Mouse (Mus musculus) limb, embryonic 12.5 days (tissue): ENCODE results near the gene Washc2. TPM values are rescaled to one million over a fixed set of nuclear protein-coding genes. Genes with fewer than 3 reads are reported as not detected.
A peak's percentile ranks its signal among the peaks of the same experiment; 100 is the strongest.

Source experiments
- ATAC-seq: fragments of 200-750 bp; cut with Nextera tagmentation; 2 replicates; pipeline ENCODE4 v1.8.0; 2017; ENCODE audit warnings: low read depth, moderate TSS enrichment; ENCODE audit not compliant: insufficient number of reproducible peaks, insufficient read depth, low FRiP score, low TSS enrichment
- H3K27ac ChIP-seq: fragments of 300-500 bp; sonication (generic); 2 replicates; pipeline ENCODE4 v1.5.1; 2016; ENCODE audit warnings: mild to moderate bottlenecking, moderate library complexity
- H3K27me3 ChIP-seq: fragments of 300-500 bp; sonication (generic); 2 replicates; pipeline ENCODE4 v1.6.1; 2016; ENCODE audit warnings: mild to moderate bottlenecking, moderate library complexity
- H3K36me3 ChIP-seq: fragments of 300-500 bp; sonication (generic); 2 replicates; pipeline ENCODE4 v1.6.1; 2016; ENCODE audit warnings: mild to moderate bottlenecking, moderate library complexity
- H3K4me1 ChIP-seq: fragments of 300-500 bp; sonication (generic); replicated peaks from 2 replicates; pipeline ENCODE4 v1.6.1; 2016
- H3K4me2 ChIP-seq: fragments of 300-500 bp; sonication (generic); 2 replicates; pipeline ENCODE4 v1.6.1; 2016; ENCODE audit warnings: mild to moderate bottlenecking, moderate library complexity
- H3K4me3 ChIP-seq: fragments of 300-500 bp; sonication (generic); replicated peaks from 2 replicates; pipeline ENCODE4 v1.5.1; 2016; ENCODE audit warnings: mild to moderate bottlenecking
- H3K9ac ChIP-seq: fragments of 300-500 bp; sonication (generic); replicated peaks from 2 replicates; pipeline ENCODE4 v1.6.1; 2016; ENCODE audit warnings: mild to moderate bottlenecking, moderate library complexity
- H3K9me3 ChIP-seq: fragments of 300-500 bp; sonication (generic); 2 replicates; pipeline ENCODE4 v1.6.1; 2016; ENCODE audit warnings: mild to moderate bottlenecking, moderate library complexity
- WGBS: fragments of 180-500 bp; shearing (Covaris S2); methylation state at CpG from one replicate; pipeline ENCODE4 v1.1.7; 2016; 5-methylcytosine and 5-hydroxymethylcytosine counted together
- polyA plus RNA-seq: library from polyadenylated mRNA; unstranded; fragments of >200 nt; fragmentation: Nextera tagmentation; extraction: Ambion mirVana; gene quantifications from 2 replicates; pipeline ENCODE4 v1.2.1, GENCODE M21; 2016

Gene Washc2
- polyA plus RNA-seq, 1 experiment from 2014 or later = 51.8 TPM

- peak within 1 kb of the TSS; percentile 67 for H3K4me3 ChIP-seq
- H3K27me3 ChIP-seq = no peaks in the 10 kb centered on the region
- peaks cover 9% of the 10 kb centered on the region for H3K4me1 ChIP-seq
- peaks cover 28% of the 10 kb centered on the region for H3K36me3 ChIP-seq
- H3K4me2 ChIP-seq = peak within 1 kb of the TSS; percentile 66
- peak; percentile 95 for ATAC-seq
- under 1% methylated on average over 63 of the region's 67 CpGs for WGBS
- no peaks in the 10 kb centered on the region for H3K9me3 ChIP-seq
- peak within 1 kb of the TSS; percentile 76 for H3K9ac ChIP-seq
- peak within 1 kb of the TSS; percentile 75 for H3K27ac ChIP-seq
These were observed 56.3 kb downstream of the Washc2 start, which contains the start of gene Zfand4 for GRCm38 (mm10) chr6:116264018-116264651. Zfand4 (plus strand) TSS chr6:116264222.

GRCm38 (mm10) chr6:116264836-116265235, 57.0 kb downstream of the Washc2 start:
- no peak overlapping the region for H3K9ac ChIP-seq
- 87% methylated on average over 11 of the region's 11 CpGs for WGBS
- H3K4me2 ChIP-seq = peak overlapping the region; percentile 66
- H3K4me1 ChIP-seq = peaks cover 9% of the 10 kb centered on the region
- no peaks in the 10 kb centered on the region for H3K9me3 ChIP-seq
- H3K27me3 ChIP-seq = no peaks in the 10 kb centered on the region
- peak overlapping the region; percentile 67 for H3K4me3 ChIP-seq
- ATAC-seq = no peak
- peaks cover 25% of the 10 kb centered on the region for H3K36me3 ChIP-seq
- H3K27ac ChIP-seq = no peak overlapping the region

- H3K36me3 ChIP-seq = peaks cover 20% of the 10 kb centered on the region
- no peak for ATAC-seq
- H3K4me3 ChIP-seq = no peak overlapping the region
- H3K4me2 ChIP-seq = peak overlapping the region; percentile 51; the same call in 1 of the 2 replicates
- H3K27me3 ChIP-seq = no peaks in the 10 kb centered on the region
- H3K9ac ChIP-seq = no peak overlapping the region
- no peaks in the 10 kb centered on the region for H3K9me3 ChIP-seq
- peaks cover 9% of the 10 kb centered on the region for H3K4me1 ChIP-seq
- no peak overlapping the region for H3K27ac ChIP-seq
- WGBS = 79% methylated on average over 4 of the region's 4 CpGs
These were observed 57.8 kb downstream of the Washc2 start for GRCm38 (mm10) chr6:116265603-116266002.

- ATAC-seq = no peak; the same call in 1 of the 2 replicates
- Histone ChIP-seq H3K4me1 (peaks cover 9% of the 10 kb centered on the region), H3K27ac (peak overlapping the region; percentile 35; the same call in 1 of the 2 replicates), H3K4me2 (peak overlapping the region; percentile 51), H3K4me3 (peak overlapping the region; percentile 9; the same call in 1 of the 2 replicates), H3K9ac (peak overlapping the region; percentile 38), H3K9me3 (no peaks in the 10 kb centered on the region), H3K27me3 (no peaks in the 10 kb centered on the region), H3K36me3 (peaks cover 12% of the 10 kb centered on the region)
- WGBS = 23% methylated on average over 11 of the region's 11 CpGs
These were observed 58.7 kb downstream of the Washc2 start for GRCm38 (mm10) chr6:116266273-116267109.

- WGBS = 86% methylated on average over 1 of the region's 1 CpGs
- no peak overlapping the region for H3K9ac ChIP-seq
- no peak overlapping the region for H3K4me3 ChIP-seq
- no peak overlapping the region for H3K27ac ChIP-seq
- no peaks in the 10 kb centered on the region for H3K9me3 ChIP-seq
- H3K27me3 ChIP-seq = no peaks in the 10 kb centered on the region
- H3K36me3 ChIP-seq = peaks cover 7% of the 10 kb centered on the region; the same call in 1 of the 2 replicates
- ATAC-seq = no peak
- no peak overlapping the region for H3K4me2 ChIP-seq
- H3K4me1 ChIP-seq = peaks cover 9% of the 10 kb centered on the region
These were observed 59.2 kb downstream of the Washc2 start for GRCm38 (mm10) chr6:116267110-116267423.

- H3K9me3 ChIP-seq = no peaks in the 10 kb centered on the region
- no peak overlapping the region for H3K27ac ChIP-seq
- H3K36me3 ChIP-seq = peaks cover 13% of the 10 kb centered on the region; the same call in 1 of the 2 replicates
- no peaks in the 10 kb centered on the region for H3K27me3 ChIP-seq
- H3K4me1 ChIP-seq = no peaks in the 10 kb centered on the region
- 74% methylated on average over 4 of the region's 4 CpGs for WGBS
- no peak for ATAC-seq
- H3K4me3 ChIP-seq = no peak overlapping the region
- H3K9ac ChIP-seq = no peak overlapping the region
- no peak overlapping the region for H3K4me2 ChIP-seq
These were observed 67.9 kb downstream of the Washc2 start for GRCm38 (mm10) chr6:116275695-116276094.

GRCm38 (mm10) chr6:116278679-116279317, 71.0 kb downstream of the Washc2 start:
- Histone ChIP-seq H3K4me1 (no peaks in the 10 kb centered on the region), H3K27ac (no peak overlapping the region), H3K36me3 (peaks cover 13% of the 10 kb centered on the region; the same call in 1 of the 2 replicates), H3K4me2 (no peak overlapping the region), H3K27me3 (no peaks in the 10 kb centered on the region), H3K9ac (no peak overlapping the region), H3K9me3 (no peaks in the 10 kb centered on the region), H3K4me3 (no peak overlapping the region)
- ATAC-seq = no peak
- 79% methylated on average over 5 of the region's 5 CpGs for WGBS

- no peak overlapping the region for H3K27ac ChIP-seq
- H3K4me2 ChIP-seq = no peak overlapping the region
- no peaks in the 10 kb centered on the region for H3K4me1 ChIP-seq
- H3K27me3 ChIP-seq = no peaks in the 10 kb centered on the region
- H3K9ac ChIP-seq = no peak overlapping the region
- H3K4me3 ChIP-seq = no peak overlapping the region
- no peaks in the 10 kb centered on the region for H3K9me3 ChIP-seq
- 93% methylated on average over 13 of the region's 13 CpGs for WGBS
- ATAC-seq = no peak
- peaks cover 3% of the 10 kb centered on the region; the same call in 1 of the 2 replicates for H3K36me3 ChIP-seq
These were observed 73.2 kb downstream of the Washc2 start for GRCm38 (mm10) chr6:116281014-116281413.

- Histone ChIP-seq H3K36me3 (no peaks in the 10 kb centered on the region), H3K9me3 (no peaks in the 10 kb centered on the region), H3K27me3 (no peaks in the 10 kb centered on the region), H3K4me1 (no peaks in the 10 kb centered on the region), H3K4me3 (no peak overlapping the region), H3K27ac (no peak overlapping the region), H3K4me2 (no peak overlapping the region), H3K9ac (no peak overlapping the region)
- WGBS = 53% methylated on average over 4 of the region's 4 CpGs
- ATAC-seq = no peak
These were observed 74.7 kb downstream of the Washc2 start for GRCm38 (mm10) chr6:116282546-116282945.

GRCm38 (mm10) chr6:116283280-116283679, 75.4 kb downstream of the Washc2 start:
- no peak for ATAC-seq
- no peak overlapping the region for H3K27ac ChIP-seq
- 90% methylated on average over 3 of the region's 3 CpGs for WGBS
- no peak overlapping the region for H3K9ac ChIP-seq
- no peaks in the 10 kb centered on the region for H3K9me3 ChIP-seq
- no peaks in the 10 kb centered on the region for H3K36me3 ChIP-seq
- H3K4me1 ChIP-seq = no peaks in the 10 kb centered on the region
- H3K4me3 ChIP-seq = no peak overlapping the region
- no peak overlapping the region for H3K4me2 ChIP-seq
- H3K27me3 ChIP-seq = no peaks in the 10 kb centered on the region

GRCm38 (mm10) chr6:116286321-116286720, 78.5 kb downstream of the Washc2 start:
- Histone ChIP-seq H3K36me3 (no peaks in the 10 kb centered on the region), H3K27ac (no peak overlapping the region), H3K9me3 (no peaks in the 10 kb centered on the region), H3K4me3 (no peak overlapping the region), H3K4me2 (no peak overlapping the region), H3K9ac (no peak overlapping the region), H3K4me1 (no peaks in the 10 kb centered on the region), H3K27me3 (no peaks in the 10 kb centered on the region)
- 89% methylated on average over 4 of the region's 4 CpGs for WGBS
- ATAC-seq = no peak
